Mouse (Mus musculus): ENCODE results near the gene Zfp950.

DNA sequence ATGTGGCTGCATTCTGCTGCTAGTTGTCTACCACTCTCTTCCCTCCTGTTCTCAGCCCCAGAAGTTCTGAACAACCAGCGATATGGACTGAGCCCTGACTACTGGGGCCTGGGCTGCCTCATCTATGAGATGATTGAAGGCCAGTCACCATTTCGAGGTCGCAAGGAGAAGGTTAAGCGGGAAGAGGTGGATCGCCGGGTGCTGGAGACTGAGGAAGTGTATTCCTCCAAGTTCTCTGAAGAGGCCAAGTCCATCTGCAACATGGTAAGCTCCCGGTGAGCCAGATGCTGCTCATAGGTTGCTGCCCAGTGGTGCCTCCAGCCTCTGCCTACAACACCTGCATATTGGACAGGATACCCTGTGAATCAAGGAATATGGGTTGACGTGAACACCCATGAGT lies 57.6 kb downstream of the Zfp950 start:
- no peak for TF ChIP-seq HCFC1 (IDR thresholded peaks at IDR 0.05; ENCODE audit: borderline replicate concordance, insufficient read depth, low read length)
- no peak for TF ChIP-seq CHD2 (IDR thresholded peaks at IDR 0.05; ENCODE audit: low read depth, low read length)

All from ES-E14 (cell line).